In genomic region chr4:107013817-107014260, GRCm38 (mm10) we compare ENCODE assay signal across 18 mouse cellular contexts. TPM values are rescaled to one million over a fixed set of nuclear protein-coding genes. Genes with fewer than 3 reads are reported as not detected.
A peak's percentile ranks its signal among the peaks of the same experiment; 100 is the strongest.
DNase-seq lines count a peak whose midpoint lies in the region; ATAC-seq and TF ChIP-seq lines count a peak whose summit lies in the region.
"Had no signal": no experiment of that assay in that cellular context is flagged by ENCODE, and none has a peak within 500 bp of the region (broad histone marks: within the 10 kb centered on the region; RNA-seq: fewer than 3 reads in every experiment).

No protein-coding gene starts in this region.

- peaks cover 32% of the 10 kb centered on the region; the same call in 1 of the 2 replicates for H3K79me2 ChIP-seq in liver, adult 2 months (ENCODE audit: control insufficient read depth, insufficient read depth, low read length)

- no peak overlapping the region for H3K9ac ChIP-seq in liver, adult 2 months (ENCODE audit: low read depth, low read length)
- H3K9ac ChIP-seq in liver, embryonic 12.5 days: no peak overlapping the region
- H3K9ac ChIP-seq in intestine, embryonic 15.5 days: no peak overlapping the region
- H3K9ac ChIP-seq in limb, embryonic 15.5 days: no peak overlapping the region
- H3K9ac ChIP-seq: heart, embryonic 15.5 days; hindbrain, embryonic 12.5 days had no signal

- H3K27me3 ChIP-seq in liver, adult 2 months (ENCODE audit: control insufficient read depth, insufficient read depth, low read length): no peaks in the 10 kb centered on the region
- no peaks in the 10 kb centered on the region for H3K27me3 ChIP-seq in liver, embryonic 12.5 days (replicated peaks)
- H3K27me3 ChIP-seq in intestine, embryonic 15.5 days (replicated peaks): no peaks in the 10 kb centered on the region
- H3K27me3 ChIP-seq in limb, embryonic 15.5 days: no peaks in the 10 kb centered on the region
- H3K27me3 ChIP-seq: heart, embryonic 15.5 days; hindbrain, embryonic 12.5 days had no signal

- ATAC-seq in liver, embryonic 12.5 days: no peak
- ATAC-seq in intestine, embryonic 15.5 days: peak; percentile 26; the same call in 1 of the 2 replicates
- ATAC-seq in limb, embryonic 15.5 days (ENCODE audit: insufficient number of reproducible peaks, low FRiP score, low TSS enrichment, low read depth): no peak
- ATAC-seq: forebrain, embryonic 14.5 days had no signal

- intact Hi-C loops in heart, postnatal 14 days (cut with DNase I): no loop called here

- no peaks in the 10 kb centered on the region for H3K36me3 ChIP-seq in liver, adult 2 months (ENCODE audit: control insufficient read depth, insufficient read depth, low read length)
- H3K36me3 ChIP-seq in liver, embryonic 12.5 days: peaks cover 75% of the 10 kb centered on the region
- 0 out of 2 replicates have a peak, but pooled peaks cover 6% of the 10 kb centered on the region for H3K36me3 ChIP-seq in intestine, embryonic 15.5 days
- H3K36me3 ChIP-seq in limb, embryonic 15.5 days: peaks cover 11% of the 10 kb centered on the region; the same call in 1 of the 2 replicates
- H3K36me3 ChIP-seq: heart, embryonic 15.5 days had no signal

- H3K9me3 ChIP-seq in liver, embryonic 12.5 days (replicated peaks): no peaks in the 10 kb centered on the region
- no peaks in the 10 kb centered on the region for H3K9me3 ChIP-seq in intestine, embryonic 15.5 days
- no peaks in the 10 kb centered on the region for H3K9me3 ChIP-seq in limb, embryonic 15.5 days
- H3K9me3 ChIP-seq: heart, embryonic 15.5 days; hindbrain, embryonic 12.5 days had no signal

- DNase-seq in heart, adult 11 months: peak; percentile 90
- DNase-seq in heart, postnatal 14 days: no peak
- DNase-seq in liver, adult 2 months (ENCODE audit: extremely low read depth, low read depth, low spot score): no peak
- no peak for DNase-seq in testis, postnatal 10 days (ENCODE audit: low spot score)
- no peak for DNase-seq in Muller cell, postnatal 12 days (ENCODE audit: inconsistent ontology term)
- DNase-seq: adrenal gland, postnatal 25 days; cerebellum, adult 9-10 months; kidney, postnatal 4 days; left cerebral cortex, postnatal 4 days; retina, postnatal 1 day; right cerebral cortex, postnatal 4 days; thymus, adult 18-20 months had no signal

- TF ChIP-seq CTCF in liver, adult 2 months (IDR thresholded peaks at IDR 0.05; ENCODE audit: low read depth, low read length): no peak

- H3K4me2 ChIP-seq in liver, embryonic 12.5 days: no peak overlapping the region
- H3K4me2 ChIP-seq in intestine, embryonic 15.5 days (replicated peaks): no peak overlapping the region
- no peak overlapping the region for H3K4me2 ChIP-seq in limb, embryonic 15.5 days
- H3K4me2 ChIP-seq: heart, embryonic 15.5 days; hindbrain, embryonic 12.5 days had no signal

- WGBS in liver, adult 2 months: 77% methylated on average over 9 of the region's 9 CpGs
- WGBS in liver, embryonic 12.5 days (ENCODE audit: insufficient replicate concordance): 86% methylated on average over 9 of the region's 9 CpGs
- WGBS in intestine, embryonic 15.5 days: 75% methylated on average over 9 of the region's 9 CpGs
- WGBS in limb, embryonic 15.5 days: 62% methylated on average over 9 of the region's 9 CpGs

- peaks cover 57% of the 10 kb centered on the region for H3K4me1 ChIP-seq in liver, adult 2 months (ENCODE audit: control insufficient read depth, insufficient read depth, low read length)
- peaks cover 56% of the 10 kb centered on the region for H3K4me1 ChIP-seq in liver, embryonic 12.5 days
- H3K4me1 ChIP-seq in intestine, embryonic 15.5 days (replicated peaks): peaks cover 28% of the 10 kb centered on the region
- peaks cover 70% of the 10 kb centered on the region for H3K4me1 ChIP-seq in limb, embryonic 15.5 days

- TF ChIP-seq POLR2A in liver, adult 2 months (IDR thresholded peaks at IDR 0.05; ENCODE audit: extremely low read depth, insufficient read depth, low read length): no peak

- H3K4me3 ChIP-seq in liver, adult 2 months (ENCODE audit: insufficient read depth, low read depth, low read length): no peak overlapping the region
- H3K4me3 ChIP-seq in liver, embryonic 12.5 days: no peak overlapping the region
- H3K4me3 ChIP-seq in intestine, embryonic 15.5 days (replicated peaks): no peak overlapping the region
- no peak overlapping the region for H3K4me3 ChIP-seq in limb, embryonic 15.5 days
- H3K4me3 ChIP-seq: heart, embryonic 15.5 days; hindbrain, embryonic 12.5 days had no signal

- H3K27ac ChIP-seq in liver, adult 2 months (replicated peaks; ENCODE audit: insufficient read depth, low read depth, low read length): peak overlapping the region; percentile 86
- no peak overlapping the region for H3K27ac ChIP-seq in liver, embryonic 12.5 days
- H3K27ac ChIP-seq in intestine, embryonic 15.5 days: no peak overlapping the region; the same call in 1 of the 2 replicates
- H3K27ac ChIP-seq in limb, embryonic 15.5 days: peak overlapping the region; percentile 71
- H3K27ac ChIP-seq: heart, embryonic 15.5 days; hindbrain, embryonic 12.5 days had no signal

RNA-seq across cellular contexts. Expression of gene Mrpl37, which starts 52.8 kb away (rescaled TPM):
- 10 to 100 TPM; 90.0 to 98.9 TPM for total RNA-seq in heart, postnatal 14 days (2021)
- total RNA-seq in liver, adult 2 months (2014; rRNA removed): 16.7 and 20.3 TPM in 2 replicates
- 51.8 and 51.9 TPM in 2 replicates for polyA plus RNA-seq in liver, adult 2 months (2012; rRNA removed)
- polyA plus RNA-seq in liver, embryonic 12.5 days (2016; fragmentation: Nextera tagmentation; extraction: Ambion mirVana): 77.0 and 79.9 TPM in 2 replicates
- 103 and 115 TPM in 2 replicates for polyA plus RNA-seq in intestine, embryonic 15.5 days (2015; fragmentation: Nextera tagmentation; extraction: Ambion mirVana)
- 87.8 and 88.3 TPM in 2 replicates for polyA plus RNA-seq in limb, embryonic 15.5 days (2015; fragmentation: Nextera tagmentation; extraction: Ambion mirVana)

RNA-seq across cellular contexts. Expression of gene Cyb5rl, which starts 52.9 kb away (rescaled TPM):
- 10 to 100 TPM; 11.7 to 14.5 TPM for total RNA-seq in heart, postnatal 14 days (2021)
- 9.3 and 9.8 TPM in 2 replicates for total RNA-seq in liver, adult 2 months (2014; rRNA removed)
- 10.7 and 11.0 TPM in 2 replicates for polyA plus RNA-seq in liver, adult 2 months (2012; rRNA removed)
- 3.9 and 4.1 TPM in 2 replicates for polyA plus RNA-seq in liver, embryonic 12.5 days (2016; fragmentation: Nextera tagmentation; extraction: Ambion mirVana)
- 6.1 and 6.6 TPM in 2 replicates for polyA plus RNA-seq in intestine, embryonic 15.5 days (2015; fragmentation: Nextera tagmentation; extraction: Ambion mirVana)
- 8.0 and 8.4 TPM in 2 replicates for polyA plus RNA-seq in limb, embryonic 15.5 days (2015; fragmentation: Nextera tagmentation; extraction: Ambion mirVana)

Comparison
In these comparisons a context has a peak if more than half of its experiments do, and no peak if none do; other contexts are left out.
1. H3K27ac ChIP-seq: peak in liver, adult 2 months (single experiment) and limb, embryonic 15.5 days (single experiment); none in liver, embryonic 12.5 days (single experiment) and intestine, embryonic 15.5 days (single experiment).